Mouse (Mus musculus) T-cell, adult 2 months (primary cell): ENCODE measurements around the gene Ncam2.

Source experiments
- DNase-seq: peaks from one replicate; pipeline ENCODE4 v3.0.0; 2022; ENCODE audit warnings: low spot score

Gene Ncam2

DNA sequence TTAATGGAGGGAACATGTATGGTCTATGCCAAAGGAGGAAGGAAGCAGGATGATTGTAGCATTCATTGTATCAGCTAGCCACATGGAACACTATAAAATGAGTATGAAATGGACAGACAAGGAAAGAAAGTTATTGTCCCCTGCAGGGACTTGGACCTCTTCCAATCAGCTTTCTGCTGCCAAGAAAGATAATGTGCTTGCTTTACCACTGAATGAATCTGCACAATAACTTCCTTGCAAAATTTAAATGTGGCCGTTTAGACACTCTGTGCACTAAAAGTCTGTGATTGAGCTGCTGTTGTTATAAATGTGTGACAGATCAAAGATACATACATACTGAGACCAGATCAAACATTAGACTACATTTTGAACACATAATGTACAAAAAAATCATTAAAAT lies 451.1 kb downstream of the Ncam2 start:
- DNase-seq, result no peak

DNA sequence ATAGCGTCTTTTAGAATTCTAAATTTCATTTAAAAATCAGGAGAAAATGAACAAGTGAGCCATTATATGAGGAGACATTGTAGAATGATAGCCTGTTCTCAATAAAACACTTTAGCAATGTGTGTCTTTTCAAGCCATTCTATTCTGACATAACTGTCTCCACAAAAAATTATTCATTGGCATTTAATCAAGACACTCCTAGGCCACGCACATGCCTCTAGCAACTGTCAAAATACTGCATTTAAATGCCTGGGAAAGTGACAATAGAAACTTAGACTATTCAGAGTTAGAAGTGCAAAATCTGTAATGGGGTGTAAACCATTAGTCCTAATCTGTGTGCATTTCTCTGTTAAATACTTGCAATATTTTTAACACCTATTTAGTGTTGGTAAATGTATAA lies 456.1 kb downstream of the Ncam2 start:
- no peak for DNase-seq

DNA sequence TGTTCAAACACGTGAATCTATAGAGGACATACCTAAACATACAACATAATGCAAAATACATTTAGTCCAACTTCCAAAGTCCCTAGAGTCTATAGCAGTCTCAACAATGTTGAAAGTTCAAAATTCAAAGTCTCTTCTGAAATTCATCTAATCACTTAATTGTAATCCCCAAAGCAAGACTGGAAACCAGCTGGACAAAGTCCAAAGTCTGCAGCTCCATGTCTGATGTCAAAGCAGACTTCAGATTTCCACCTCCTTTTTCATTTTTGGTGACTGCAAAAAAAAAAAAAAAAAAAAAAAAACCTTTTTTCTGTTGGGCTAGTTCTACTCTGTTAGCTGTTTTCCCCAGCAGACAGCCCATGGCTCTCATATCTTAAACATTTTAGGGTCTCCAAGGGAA lies 473.4 kb downstream of the Ncam2 start:
- no peak for DNase-seq

DNA sequence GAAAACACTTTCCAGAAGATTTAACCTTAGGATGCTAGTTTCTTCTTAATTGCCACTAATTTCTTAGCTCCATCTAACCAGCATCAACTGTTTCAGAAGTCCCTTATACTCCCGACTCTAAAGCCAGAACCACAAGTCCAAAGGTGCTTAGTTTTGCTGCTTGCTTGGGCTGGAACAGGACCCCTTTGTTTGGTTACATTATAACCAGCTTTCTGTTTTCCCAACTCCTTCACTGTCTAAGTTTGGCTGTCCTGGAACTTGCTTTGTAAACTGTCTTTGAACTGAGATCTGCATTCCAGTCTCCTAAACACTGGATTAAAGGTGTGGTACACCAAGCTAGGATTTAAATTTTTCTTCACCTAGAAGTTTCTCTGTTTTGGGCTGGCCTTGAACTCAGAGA lies 475.0 kb downstream of the Ncam2 start:
- DNase-seq, result no peak
